Mouse (Mus musculus) left cerebral cortex, adult 11 months (tissue): ENCODE data around the gene Limd1.
A peak's percentile ranks its signal among the peaks of the same experiment; 100 is the strongest.

ENCODE experiments used
- DNase-seq: peaks from one replicate; pipeline ENCODE4 v3.0.0; 2022; ENCODE audit warnings: low spot score

The Limd1 gene

GRCm38 (mm10) chr9:123516641-123517385 lies 38.3 kb downstream of the Limd1 start:
- DNase-seq = no peak

GRCm38 (mm10) chr9:123518969-123519894 lies 40.7 kb downstream of the Limd1 start:
- DNase-seq = no peak

GRCm38 (mm10) chr9:123520735-123521134 lies 42.2 kb downstream of the Limd1 start:
- no peak for DNase-seq

GRCm38 (mm10) chr9:123523676-123524075 lies 45.2 kb downstream of the Limd1 start:
- no peak for DNase-seq

- no peak for DNase-seq
Measured at GRCm38 (mm10) chr9:123525095-123525494, 46.6 kb downstream of the Limd1 start.

GRCm38 (mm10) chr9:123526502-123526901 lies 48.0 kb downstream of the Limd1 start:
- DNase-seq = no peak

- DNase-seq = no peak
Measured at GRCm38 (mm10) chr9:123528087-123528925, 49.8 kb downstream of the Limd1 start.

- peak; percentile 41 for DNase-seq
Measured at GRCm38 (mm10) chr9:123528926-123529295, 50.4 kb downstream of the Limd1 start.

GRCm38 (mm10) chr9:123529392-123530157 lies 51.1 kb downstream of the Limd1 start, which contains the start of gene Sacm1l:
TSS of gene Sacm1l (plus strand) at chr9:123529759.
- DNase-seq = peak; percentile 98

GRCm38 (mm10) chr9:123530158-123530475 lies 51.6 kb downstream of the Limd1 start:
- no peak for DNase-seq

- no peak for DNase-seq
Measured at GRCm38 (mm10) chr9:123530566-123531130, 52.1 kb downstream of the Limd1 start.

- no peak for DNase-seq
Measured at GRCm38 (mm10) chr9:123531234-123531633, 52.7 kb downstream of the Limd1 start.

GRCm38 (mm10) chr9:123536613-123537012 lies 58.1 kb downstream of the Limd1 start:
- DNase-seq = no peak

GRCm38 (mm10) chr9:123538189-123538588 lies 59.7 kb downstream of the Limd1 start:
- no peak for DNase-seq

GRCm38 (mm10) chr9:123539093-123539492 lies 60.6 kb downstream of the Limd1 start:
- DNase-seq = no peak

GRCm38 (mm10) chr9:123539823-123540222 lies 61.3 kb downstream of the Limd1 start:
- no peak for DNase-seq

- DNase-seq = no peak
Measured at GRCm38 (mm10) chr9:123554599-123554998, 76.1 kb downstream of the Limd1 start.
